Mouse (Mus musculus): ENCODE data around the gene Apoh.

- TF ChIP-seq POLR2A (IDR thresholded peaks at IDR 0.05; ENCODE audit: low read depth, low read length): no peak
- TF ChIP-seq TCF12 (IDR thresholded peaks at IDR 0.05; ENCODE audit: low read depth, low read length): no peak
- TF ChIP-seq CTCF (conservative IDR thresholded peaks at IDR 0.05 in 1 of 2, IDR thresholded peaks at IDR 0.05 in 1 of 2; ENCODE audit: low read depth in 2 of 2, low read length in 2 of 2): no peak
- TF ChIP-seq SIN3A (IDR thresholded peaks at IDR 0.05; ENCODE audit: low read length): no peak
Observed at GRCm38 (mm10) chr11:108335536-108335935, 7.6 kb upstream of the Apoh start.

Measured in CH12.LX (cell line).